Mouse (Mus musculus) embryo, embryonic 10 days (tissue): ENCODE measurements at regions not wholly inside any gene's neighbourhood (a gene's known extent, or its start where the extent isn't known, plus 50 kb on each side); places are given as distances from the start of the nearest gene placed in this dataset.

Source experiments
- DNase-seq: peaks from one replicate; pipeline ENCODE4 v3.0.0-alpha.2; 2015; ENCODE audit warnings: low spot score

- no peak for DNase-seq
Observed at GRCm38 (mm10) chrX:64080717-64081116, 71.3 kb downstream of the Gm6760 start.

DNA sequence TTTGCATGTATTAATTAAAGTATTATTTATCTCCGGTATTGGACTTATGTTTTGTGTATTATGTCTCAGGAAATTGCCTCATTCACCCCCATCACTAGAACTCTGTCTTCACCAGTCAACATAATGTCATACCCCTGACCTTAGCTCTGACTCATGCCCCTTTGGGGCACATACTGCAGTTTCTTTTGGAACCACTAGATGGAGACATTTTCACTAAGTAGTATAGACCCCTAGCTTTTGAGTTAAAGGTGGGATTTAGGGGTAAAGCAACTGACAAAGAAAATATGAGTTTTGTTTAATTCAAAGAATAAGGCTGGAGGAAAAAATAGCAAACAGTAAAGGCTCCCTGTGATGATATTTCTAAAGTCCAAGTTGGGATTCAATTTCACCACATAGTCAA lies 93.6 kb downstream of the Gm6760 start:
- peak; percentile 4 for DNase-seq

DNA sequence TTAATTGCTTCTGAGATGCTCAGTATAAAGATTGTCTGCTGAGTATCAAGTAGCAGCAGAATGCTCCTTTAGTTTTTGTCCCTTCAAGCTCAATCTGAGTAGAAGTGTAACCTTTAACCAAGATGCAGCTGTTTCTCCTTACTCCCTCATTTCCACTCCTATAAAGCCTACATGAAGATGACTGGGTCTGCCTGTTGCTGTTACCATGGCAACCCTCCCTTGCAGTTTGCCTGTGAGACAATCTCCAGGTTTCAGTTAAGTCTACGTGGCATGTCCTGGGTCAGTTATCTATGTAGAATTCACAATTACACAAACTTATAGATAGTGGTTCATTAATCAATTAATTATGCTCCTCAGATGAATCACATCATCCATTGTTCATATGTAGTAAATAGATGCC lies 95.2 kb downstream of the Gm6760 start:
- no peak for DNase-seq
